ENCODE assay signal across 29 mouse cellular contexts in genomic region chr15:97404483-97404882, GRCm38 (mm10).
DNase-seq lines count a peak whose midpoint lies in the region; ATAC-seq and TF ChIP-seq lines count a peak whose summit lies in the region.
"Had no signal": no experiment of that assay in that cellular context is flagged by ENCODE, and none has a peak within 500 bp of the region (broad histone marks: within the 10 kb centered on the region; RNA-seq: fewer than 3 reads in every experiment).

No protein-coding gene starts in this region.

- peak overlapping the region; percentile 36 for H3K4me2 ChIP-seq in liver, embryonic 11.5 days
- H3K4me2 ChIP-seq in liver, embryonic 14.5 days (ENCODE audit: low read depth): no peak overlapping the region
- H3K4me2 ChIP-seq: embryonic facial prominence, embryonic 13.5 days; forebrain, embryonic 13.5 days; heart, embryonic 11.5 days; hindbrain, embryonic 13.5 days had no signal

- H3K4me1 ChIP-seq in liver, embryonic 11.5 days (replicated peaks; ENCODE audit: control insufficient read depth, insufficient read depth, low read length): peaks cover 10% of the 10 kb centered on the region
- peaks cover 9 to 15% of the 10 kb centered on the region in 2 experiments; a peak in 3 of 4 replicates for H3K4me1 ChIP-seq in liver, embryonic 14.5 days (replicated peaks; ENCODE audit: control insufficient read depth in 2 of 2, insufficient read depth in 2 of 2, low read length in 1 of 2)
- H3K4me1 ChIP-seq: forebrain, embryonic 13.5 days; hindbrain, embryonic 10.5 days; hindbrain, embryonic 13.5 days had no signal

- DNase-seq in ZHBTc4 (ENCODE audit: low read depth, low spot score): peak; percentile 58
- DNase-seq in liver, embryonic 11.5 days (ENCODE audit: low spot score): no peak
- no peak for DNase-seq in liver, embryonic 14.5 days (ENCODE audit: low read depth in 3 of 3, low spot score in 3 of 3)
- no peak for DNase-seq in kidney, postnatal 25 days
- no peak for DNase-seq in gastrocnemius, postnatal 4 days (ENCODE audit: low spot score in 2 of 2)
- no peak for DNase-seq in layer of hippocampus, adult 11-12 months (ENCODE audit: low spot score)
- DNase-seq: adrenal gland, adult 8-10 months; adrenal gland, postnatal 25 days; cerebellum, adult 11-12 months; cerebellum, adult 8-10 months; cerebellum, postnatal 10 days; cerebellum, postnatal 36 days; embryo, embryonic 11 days; gastrocnemius, postnatal 10 days; gastrocnemius, postnatal 36 days; heart, adult 11 months; heart, postnatal 36 days had no signal

- H3K9ac ChIP-seq in liver, embryonic 11.5 days (ENCODE audit: low read depth, low read length): no peak overlapping the region
- H3K9ac ChIP-seq in liver, embryonic 14.5 days (replicated peaks): no peak overlapping the region
- H3K9ac ChIP-seq: embryonic facial prominence, embryonic 13.5 days; forebrain, embryonic 13.5 days; hindbrain, embryonic 13.5 days had no signal

- H3K36me3 ChIP-seq in liver, embryonic 11.5 days (ENCODE audit: control insufficient read depth, insufficient read depth, low read length): no peaks in the 10 kb centered on the region
- no peaks in the 10 kb centered on the region for H3K36me3 ChIP-seq in liver, embryonic 14.5 days (replicated peaks; ENCODE audit: control insufficient read depth, insufficient read depth, low read depth)
- H3K36me3 ChIP-seq: embryonic facial prominence, embryonic 10.5 days; embryonic facial prominence, embryonic 13.5 days; hindbrain, embryonic 10.5 days; hindbrain, embryonic 13.5 days had no signal

- no peaks in the 10 kb centered on the region for H3K9me3 ChIP-seq in liver, embryonic 11.5 days (ENCODE audit: control insufficient read depth, low read length)
- H3K9me3 ChIP-seq in liver, embryonic 14.5 days (ENCODE audit: control insufficient read depth, low read length): no peaks in the 10 kb centered on the region
- H3K9me3 ChIP-seq: embryonic facial prominence, embryonic 10.5 days; embryonic facial prominence, embryonic 13.5 days; forebrain, embryonic 13.5 days; hindbrain, embryonic 10.5 days; hindbrain, embryonic 13.5 days had no signal

- H3K27ac ChIP-seq in liver, embryonic 11.5 days (ENCODE audit: low read depth, low read length): no peak overlapping the region
- no peak overlapping the region for H3K27ac ChIP-seq in liver, embryonic 14.5 days
- H3K27ac ChIP-seq: embryonic facial prominence, embryonic 10.5 days; embryonic facial prominence, embryonic 13.5 days; forebrain, embryonic 13.5 days; hindbrain, embryonic 10.5 days; hindbrain, embryonic 13.5 days had no signal

- H3K4me3 ChIP-seq in liver, embryonic 11.5 days (ENCODE audit: low read depth, low read length): no peak overlapping the region
- H3K4me3 ChIP-seq in liver, embryonic 14.5 days (ENCODE audit: insufficient read depth in 1 of 2, low read depth in 2 of 2, low read length in 2 of 2): no peak overlapping the region
- H3K4me3 ChIP-seq: embryonic facial prominence, embryonic 10.5 days; embryonic facial prominence, embryonic 13.5 days; erythroblast, embryonic 14.5 days; forebrain, embryonic 13.5 days; hindbrain, embryonic 10.5 days; hindbrain, embryonic 13.5 days had no signal

- TF ChIP-seq CTCF in liver, embryonic 14.5 days (IDR thresholded peaks at IDR 0.05; ENCODE audit: low read depth): no peak

- ATAC-seq in liver, embryonic 11.5 days (replicated peaks; ENCODE audit: low FRiP score): peak; percentile 67
- peak; percentile 74 for ATAC-seq in liver, embryonic 14.5 days (ENCODE audit: insufficient read depth)
- ATAC-seq in megakaryocyte progenitor cell, adult 5-6 weeks (replicated peaks; ENCODE audit: poor library complexity): peak; percentile 38
- ATAC-seq: activated CD4-positive, CD25-positive, alpha-beta regulatory T cell, adult 4 months; CD4-positive, CD25-positive, alpha-beta regulatory T cell, adult 4 months; forebrain, embryonic 13.5 days; forebrain, embryonic 16.5 days; hindbrain, embryonic 16.5 days had no signal

- WGBS in liver, embryonic 11.5 days: 60% methylated on average over 8 of the region's 8 CpGs
- 48% methylated on average over 8 of the region's 8 CpGs for WGBS in liver, embryonic 14.5 days (ENCODE audit: insufficient replicate concordance)

- H3K27me3 ChIP-seq in liver, embryonic 11.5 days (replicated peaks; ENCODE audit: control insufficient read depth, insufficient read depth, low read length): no peaks in the 10 kb centered on the region
- H3K27me3 ChIP-seq in liver, embryonic 14.5 days (ENCODE audit: control insufficient read depth, insufficient read depth, low read length): no peaks in the 10 kb centered on the region
- H3K27me3 ChIP-seq: embryonic facial prominence, embryonic 13.5 days; forebrain, embryonic 13.5 days; hindbrain, embryonic 13.5 days had no signal

- TF ChIP-seq EP300 in liver, embryonic 14.5 days (IDR thresholded peaks at IDR 0.05; ENCODE audit: low read depth): no peak
